Mouse (Mus musculus) hindbrain, embryonic 13.5 days (tissue): ENCODE results near the gene Fkbp2. TPM values are rescaled to one million over a fixed set of nuclear protein-coding genes. Genes with fewer than 3 reads are reported as not detected.
A peak's percentile ranks its signal among the peaks of the same experiment; 100 is the strongest.

Experiments
- ATAC-seq: fragments of 200-750 bp; cut with Nextera tagmentation; 2 replicates; pipeline ENCODE4 v1.8.0; 2017; ENCODE audit warnings: moderate TSS enrichment; ENCODE audit not compliant: low FRiP score
- H3K27ac ChIP-seq: fragments of 300-500 bp; sonication (generic); 2 replicates; pipeline ENCODE4 v1.5.1; 2015; ENCODE audit warnings: inconsistent platforms, mild to moderate bottlenecking, moderate library complexity
- H3K27me3 ChIP-seq: fragments of 300-500 bp; sonication (generic); 2 replicates; pipeline ENCODE4 v1.6.1; 2015; ENCODE audit warnings: mild to moderate bottlenecking, inconsistent platforms
- H3K36me3 ChIP-seq: fragments of 300-500 bp; sonication (generic); 2 replicates; pipeline ENCODE4 v1.6.1; 2015; ENCODE audit warnings: mild to moderate bottlenecking, inconsistent platforms
- H3K4me1 ChIP-seq: fragments of 300-500 bp; sonication (generic); replicated peaks from 2 replicates; pipeline ENCODE4 v1.6.1; 2015; ENCODE audit warnings: inconsistent platforms
- H3K4me2 ChIP-seq: fragments of 300-500 bp; sonication (generic); 2 replicates; pipeline ENCODE4 v1.6.1; 2015; ENCODE audit warnings: inconsistent platforms, mild to moderate bottlenecking, moderate library complexity
- H3K4me3 ChIP-seq: fragments of 300-500 bp; sonication (generic); 2 replicates; pipeline ENCODE4 v1.5.1; 2015; ENCODE audit warnings: mild to moderate bottlenecking, inconsistent platforms
- H3K9ac ChIP-seq: fragments of 300-500 bp; sonication (generic); 2 replicates; pipeline ENCODE4 v1.6.1; 2015; ENCODE audit warnings: mild to moderate bottlenecking, inconsistent platforms
- H3K9me3 ChIP-seq: fragments of 300-500 bp; sonication (generic); 2 replicates; pipeline ENCODE4 v1.6.1; 2016; ENCODE audit warnings: inconsistent platforms
- WGBS: fragments of 180-500 bp; shearing (Covaris S2); methylation state at CpG from one replicate; pipeline ENCODE4 v1.1.7; 2015; 5-methylcytosine and 5-hydroxymethylcytosine counted together
- polyA plus RNA-seq: library from polyadenylated mRNA; unstranded; fragments of >200 nt; fragmentation: Nextera tagmentation; extraction: Ambion mirVana; gene quantifications from 2 replicates; pipeline ENCODE4 v1.2.1, GENCODE M21; 2015

The Fkbp2 gene
- polyA plus RNA-seq, 1 experiment from 2014 or later, result 109 TPM

GRCm38 (mm10) chr19:6941372-6942248 is 38.7 kb downstream of the Fkbp2 start, which contains the start of gene Bad:
Gene Bad (plus strand): TSS chr19:6941861.
- peak within 1 kb of the TSS; percentile 97 for H3K9ac ChIP-seq
- H3K27me3 ChIP-seq, result peaks cover 10% of the 10 kb centered on the region; the same call in 1 of the 2 replicates
- H3K36me3 ChIP-seq, result peaks cover 19% of the 10 kb centered on the region
- under 1% methylated on average over 83 of the region's 83 CpGs for WGBS
- H3K4me2 ChIP-seq, result peak within 1 kb of the TSS; percentile 98
- peak within 1 kb of the TSS; percentile 97 for H3K27ac ChIP-seq
- H3K4me1 ChIP-seq, result peaks cover 47% of the 10 kb centered on the region
- H3K9me3 ChIP-seq, result no peaks in the 10 kb centered on the region
- ATAC-seq, result peak; percentile 84
- H3K4me3 ChIP-seq, result peak within 1 kb of the TSS; percentile 84

- ATAC-seq, result peak; percentile 30
- Histone ChIP-seq H3K36me3 (peaks cover 18% of the 10 kb centered on the region), H3K9me3 (no peaks in the 10 kb centered on the region), H3K4me1 (peaks cover 47% of the 10 kb centered on the region), H3K27ac (peak overlapping the region; percentile 97), H3K4me2 (peak overlapping the region; percentile 98), H3K9ac (peak overlapping the region; percentile 97), H3K4me3 (peak overlapping the region; percentile 84), H3K27me3 (peaks cover 19% of the 10 kb centered on the region)
- 20% methylated on average over 29 of the region's 29 CpGs for WGBS
Observed at GRCm38 (mm10) chr19:6940396-6941351, 39.6 kb downstream of the Fkbp2 start.

GRCm38 (mm10) chr19:6939106-6940002 is 40.9 kb downstream of the Fkbp2 start:
- Histone ChIP-seq H3K4me3 (peak overlapping the region; percentile 84), H3K27me3 (peaks cover 32% of the 10 kb centered on the region), H3K36me3 (peaks cover 9% of the 10 kb centered on the region; the same call in 1 of the 2 replicates), H3K4me2 (peak overlapping the region; percentile 98), H3K9ac (peak overlapping the region; percentile 97), H3K27ac (no peak overlapping the region), H3K9me3 (no peaks in the 10 kb centered on the region), H3K4me1 (peaks cover 49% of the 10 kb centered on the region)
- no peak for ATAC-seq
- WGBS, result 93% methylated on average over 20 of the region's 20 CpGs

- H3K4me2 ChIP-seq, result 0 out of 2 replicates have a peak overlapping the region, but pooled peaks have one; percentile 98
- H3K36me3 ChIP-seq, result peaks cover 9% of the 10 kb centered on the region; the same call in 1 of the 2 replicates
- peaks cover 47% of the 10 kb centered on the region for H3K27me3 ChIP-seq
- H3K9ac ChIP-seq, result peak overlapping the region; percentile 47; the same call in 1 of the 2 replicates
- WGBS, result 83% methylated on average over 16 of the region's 16 CpGs
- H3K4me3 ChIP-seq, result no peak overlapping the region
- H3K9me3 ChIP-seq, result no peaks in the 10 kb centered on the region
- no peak overlapping the region for H3K27ac ChIP-seq
- peaks cover 57% of the 10 kb centered on the region for H3K4me1 ChIP-seq
- no peak for ATAC-seq
Observed at GRCm38 (mm10) chr19:6937541-6938465, 42.5 kb downstream of the Fkbp2 start.

- Histone ChIP-seq H3K27me3 (peaks cover 62% of the 10 kb centered on the region), H3K4me2 (no peak overlapping the region), H3K27ac (no peak overlapping the region), H3K4me3 (no peak overlapping the region), H3K9ac (no peak overlapping the region), H3K9me3 (no peaks in the 10 kb centered on the region), H3K36me3 (peaks cover 9% of the 10 kb centered on the region; the same call in 1 of the 2 replicates), H3K4me1 (peaks cover 51% of the 10 kb centered on the region)
- ATAC-seq, result no peak
- WGBS, result 24% methylated on average over 3 of the region's 3 CpGs
Observed at GRCm38 (mm10) chr19:6936299-6936698, 44.0 kb downstream of the Fkbp2 start.

GRCm38 (mm10) chr19:6934195-6934977 is 45.9 kb downstream of the Fkbp2 start, which contains the start of gene Kcnk4:
Gene Kcnk4 (minus strand): TSS chr19:6934515.
- Histone ChIP-seq H3K36me3 (peaks cover 9% of the 10 kb centered on the region; the same call in 1 of the 2 replicates), H3K4me3 (peak within 1 kb of the TSS; percentile 45), H3K9ac (peak within 1 kb of the TSS; percentile 72), H3K4me2 (peak within 1 kb of the TSS; percentile 70), H3K27ac (no peak within 1 kb of the TSS), H3K4me1 (peaks cover 34% of the 10 kb centered on the region), H3K9me3 (no peaks in the 10 kb centered on the region), H3K27me3 (peaks cover 78% of the 10 kb centered on the region)
- peak; percentile 41 for ATAC-seq
- 11% methylated on average over 23 of the region's 23 CpGs for WGBS

- peak overlapping the region; percentile 72 for H3K9ac ChIP-seq
- H3K4me1 ChIP-seq, result peaks cover 26% of the 10 kb centered on the region
- H3K27ac ChIP-seq, result no peak overlapping the region
- H3K4me2 ChIP-seq, result peak overlapping the region; percentile 70
- peak overlapping the region; percentile 45 for H3K4me3 ChIP-seq
- H3K27me3 ChIP-seq, result peaks cover 86% of the 10 kb centered on the region
- H3K36me3 ChIP-seq, result peaks cover 9% of the 10 kb centered on the region; the same call in 1 of the 2 replicates
- peak; percentile 78 for ATAC-seq
- WGBS, result 3% methylated on average over 58 of the region's 58 CpGs
- no peaks in the 10 kb centered on the region for H3K9me3 ChIP-seq
Observed at GRCm38 (mm10) chr19:6933436-6934194, 46.7 kb downstream of the Fkbp2 start.

GRCm38 (mm10) chr19:6933102-6933435 is 47.2 kb downstream of the Fkbp2 start:
- 17% methylated on average over 4 of the region's 4 CpGs for WGBS
- H3K4me1 ChIP-seq, result peaks cover 23% of the 10 kb centered on the region
- H3K9ac ChIP-seq, result peak overlapping the region; percentile 72
- peak overlapping the region; percentile 45 for H3K4me3 ChIP-seq
- no peak overlapping the region for H3K27ac ChIP-seq
- H3K9me3 ChIP-seq, result no peaks in the 10 kb centered on the region
- H3K4me2 ChIP-seq, result peak overlapping the region; percentile 70
- H3K27me3 ChIP-seq, result peaks cover 89% of the 10 kb centered on the region
- H3K36me3 ChIP-seq, result peaks cover 4% of the 10 kb centered on the region; the same call in 1 of the 2 replicates
- ATAC-seq, result no peak

- Histone ChIP-seq H3K4me2 (no peak overlapping the region), H3K4me1 (peaks cover 23% of the 10 kb centered on the region), H3K27ac (no peak overlapping the region), H3K9me3 (no peaks in the 10 kb centered on the region), H3K9ac (no peak overlapping the region), H3K27me3 (peaks cover 95% of the 10 kb centered on the region), H3K4me3 (no peak overlapping the region), H3K36me3 (no peaks in the 10 kb centered on the region)
- 35% methylated on average over 1 of the region's 1 CpGs for WGBS
- no peak for ATAC-seq
Observed at GRCm38 (mm10) chr19:6932018-6932417, 48.3 kb downstream of the Fkbp2 start.
